Mouse (Mus musculus) right cerebral cortex, postnatal 25 days (tissue): ENCODE measurements around the gene Hibadh.

Source experiments
- DNase-seq: peaks from one replicate; pipeline ENCODE4 v3.0.0; 2022

Hibadh gene

GRCm38 (mm10) chr6:52501479-52501878, 138.7 kb downstream of the Hibadh start:
- DNase-seq: no peak
